Mouse (Mus musculus) thymus, postnatal 25 days (tissue): ENCODE measurements around the gene Abhd12.
A peak's percentile ranks its signal among the peaks of the same experiment; 100 is the strongest.
"Not testable (repeated sequence)": the region's sequence is repeated elsewhere in the genome, so short reads cannot be mapped to it uniquely, and the experiment has no call there.

ENCODE experiments used
- DNase-seq: peaks from one replicate; pipeline ENCODE4 v3.0.0; 2022

The Abhd12 gene

DNA sequence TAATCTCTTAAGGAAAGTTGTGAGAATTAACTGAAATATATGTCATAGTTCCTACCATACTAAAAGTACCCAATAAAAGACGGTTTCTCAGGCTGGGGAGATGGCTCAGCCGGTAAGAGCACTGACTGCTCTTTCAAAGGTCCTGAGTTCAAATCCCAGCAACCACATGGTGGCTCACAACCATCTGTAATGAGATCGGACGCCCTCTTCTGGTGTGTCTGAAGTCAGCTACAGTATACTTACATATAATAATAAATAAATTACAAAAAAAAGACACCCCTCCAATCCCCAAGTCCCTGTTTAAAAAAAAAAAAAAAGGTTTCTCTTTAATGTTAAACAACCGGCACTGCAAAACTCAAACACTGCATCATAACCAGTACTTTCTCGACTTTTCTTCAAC, 4.3 kb upstream of the Abhd12 start:
- not testable (repeated sequence) for DNase-seq

DNA sequence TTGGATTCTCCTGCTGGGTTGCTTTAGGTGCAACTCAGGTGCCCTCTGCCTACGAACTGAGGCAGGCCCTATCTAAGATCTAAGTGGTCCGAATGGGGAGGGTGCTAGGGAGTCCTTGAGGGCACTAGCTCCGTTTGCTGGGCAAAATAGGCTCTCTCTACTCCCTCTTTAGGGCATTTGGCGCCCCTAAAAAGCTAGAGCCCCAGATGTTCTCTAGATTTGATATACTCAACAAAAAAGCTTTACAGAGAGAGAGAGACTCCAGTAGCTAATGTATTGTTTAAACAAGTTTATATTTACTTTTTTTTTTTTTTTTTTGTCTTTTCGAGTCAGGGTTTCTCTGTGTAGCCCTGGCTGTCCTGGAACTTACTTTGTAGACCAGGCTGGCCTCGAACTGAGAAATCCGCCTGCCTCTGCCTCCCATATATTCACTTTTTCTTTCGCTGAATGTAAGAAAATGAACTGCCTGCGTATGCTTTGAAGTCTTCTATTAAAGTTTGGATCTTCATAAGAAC, 452 bp upstream of the Abhd12 start, which contains the start of gene Gins1:
TSS of gene Gins1 (plus strand) at position 465 of the 515 bp plus-strand sequence.
- DNase-seq = no peak

DNA sequence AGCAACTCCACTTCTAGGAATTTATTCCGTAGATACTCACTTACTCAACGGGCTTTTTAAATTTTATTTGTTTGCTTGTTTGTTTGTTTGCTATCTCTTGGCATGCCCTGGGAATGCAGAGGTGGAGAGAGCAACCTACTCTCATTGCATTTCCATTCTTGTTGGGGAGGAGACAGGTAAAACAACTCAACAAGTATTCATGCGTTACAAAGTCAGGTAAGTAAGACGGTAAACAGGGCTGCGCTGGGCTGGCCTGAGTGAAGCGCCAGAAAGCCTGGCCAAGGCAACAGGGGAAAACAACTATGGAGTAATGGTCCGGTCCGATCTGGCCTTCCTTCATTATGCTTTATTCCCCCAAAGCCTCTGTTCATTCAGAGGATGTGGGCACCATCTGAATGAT, 2.2 kb downstream of the Abhd12 start:
- no peak for DNase-seq

DNA sequence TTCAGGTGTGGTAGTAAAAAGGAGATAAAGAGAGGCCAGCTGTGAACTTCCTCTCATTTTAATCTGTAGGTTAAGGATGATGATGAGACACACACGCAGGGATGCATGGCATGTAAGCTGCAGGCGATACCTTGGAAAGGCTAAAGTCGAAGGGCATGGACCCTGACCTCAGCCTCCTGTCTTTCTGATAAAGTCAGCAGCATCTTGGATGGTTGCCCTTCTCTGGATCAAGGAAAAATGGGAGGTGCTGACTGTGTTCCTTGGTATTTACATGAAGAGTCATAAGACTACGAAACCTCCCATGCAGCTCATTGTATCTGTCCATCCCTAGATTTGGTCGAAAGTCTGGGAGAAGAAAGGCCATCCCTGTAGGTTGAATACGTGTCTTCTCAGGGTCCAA, 4.2 kb downstream of the Abhd12 start:
- no peak for DNase-seq

DNA sequence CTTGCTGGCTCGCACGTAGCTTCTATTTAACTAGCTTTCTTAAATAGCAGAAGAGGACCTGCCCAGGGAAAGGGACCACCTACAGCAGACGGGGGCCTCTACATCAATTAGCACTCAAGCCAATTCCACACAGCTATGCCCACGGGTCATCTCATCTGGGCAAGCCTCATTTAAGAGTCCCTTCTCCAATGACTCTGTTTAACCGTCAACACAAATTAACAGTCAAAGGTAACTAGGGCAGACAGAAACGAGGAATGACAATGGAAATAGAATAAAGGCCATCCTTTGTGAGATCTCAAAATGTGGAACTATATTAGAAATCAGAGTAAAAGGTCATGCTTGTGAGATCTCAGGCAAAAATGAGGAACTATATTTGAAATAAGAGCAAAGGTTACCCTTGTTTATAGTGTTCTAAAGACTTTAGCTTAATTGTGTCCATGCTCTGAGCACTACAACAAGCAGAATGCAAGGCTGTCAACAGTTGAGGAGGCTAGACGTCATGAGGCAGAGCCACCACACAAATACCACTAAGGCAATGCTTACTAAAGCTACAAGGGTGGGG, 8.8 kb downstream of the Abhd12 start:
- DNase-seq = no peak

DNA sequence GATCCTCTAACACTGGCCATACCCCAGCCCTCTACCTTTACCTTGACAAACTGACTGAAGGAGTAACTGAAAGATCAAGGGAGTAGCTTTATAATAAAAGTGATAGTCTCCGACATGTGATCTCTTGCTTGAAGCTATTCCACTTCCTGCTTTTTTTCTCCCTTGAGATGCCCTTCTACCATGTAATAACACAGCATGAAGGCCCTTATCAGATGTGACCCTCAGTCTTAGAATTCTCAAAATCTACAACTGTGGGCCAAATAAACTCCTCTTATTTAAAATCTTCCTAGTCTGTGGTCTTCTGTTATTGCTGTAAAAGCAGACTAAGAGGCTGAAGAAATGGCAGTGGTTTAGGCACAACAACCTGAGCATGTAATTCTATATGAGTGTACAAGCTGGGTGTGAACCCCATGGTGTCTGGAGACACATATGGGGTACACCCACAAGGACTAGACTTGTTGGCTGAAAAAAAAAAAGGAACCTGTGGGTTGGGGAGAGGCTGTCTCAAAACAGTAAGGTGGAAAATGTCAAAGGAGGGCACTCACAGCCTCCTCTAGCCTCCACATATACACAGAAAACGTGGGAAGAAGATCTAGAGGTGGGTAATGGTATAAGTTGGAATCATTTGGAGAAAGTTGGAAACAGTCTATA, 9.8 kb downstream of the Abhd12 start:
- no peak for DNase-seq

DNA sequence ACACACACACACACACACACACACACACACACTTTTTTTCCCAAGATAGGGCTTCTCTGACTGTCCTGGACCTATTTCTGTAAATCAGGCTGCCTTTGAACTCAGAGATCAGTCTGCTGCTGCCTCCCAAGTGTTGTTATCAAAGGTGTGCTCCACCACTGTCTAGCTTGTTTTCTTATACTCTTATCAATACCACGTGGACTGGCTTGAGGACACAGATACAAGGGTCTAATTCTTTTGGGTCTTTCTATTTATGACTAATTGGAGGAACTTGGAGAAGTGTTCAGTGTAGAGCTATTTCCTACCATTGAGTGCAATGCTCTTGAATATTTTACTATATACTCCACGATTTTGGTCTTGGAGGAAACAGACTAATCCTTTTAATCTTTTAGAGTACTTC, 17.2 kb downstream of the Abhd12 start:
- DNase-seq = no peak

DNA sequence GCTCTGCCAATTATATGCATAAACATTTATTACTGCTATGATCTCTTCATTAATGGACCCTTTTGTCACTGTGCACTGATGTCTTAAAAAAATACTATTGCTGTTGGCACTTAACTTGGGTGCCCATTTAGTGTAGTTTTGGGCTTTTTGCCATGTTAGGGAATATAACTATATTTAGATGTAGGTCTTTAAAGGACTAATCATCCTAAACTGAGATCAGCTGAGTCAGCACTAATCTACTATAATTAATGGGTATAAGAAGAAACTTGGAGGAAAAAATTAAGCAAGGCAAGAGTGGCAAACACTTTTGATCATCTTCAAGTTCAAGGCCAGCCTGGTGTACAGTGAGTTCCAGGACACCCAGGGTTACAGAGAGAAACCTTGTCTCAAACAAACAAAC, 18.2 kb downstream of the Abhd12 start:
- DNase-seq = no peak

DNA sequence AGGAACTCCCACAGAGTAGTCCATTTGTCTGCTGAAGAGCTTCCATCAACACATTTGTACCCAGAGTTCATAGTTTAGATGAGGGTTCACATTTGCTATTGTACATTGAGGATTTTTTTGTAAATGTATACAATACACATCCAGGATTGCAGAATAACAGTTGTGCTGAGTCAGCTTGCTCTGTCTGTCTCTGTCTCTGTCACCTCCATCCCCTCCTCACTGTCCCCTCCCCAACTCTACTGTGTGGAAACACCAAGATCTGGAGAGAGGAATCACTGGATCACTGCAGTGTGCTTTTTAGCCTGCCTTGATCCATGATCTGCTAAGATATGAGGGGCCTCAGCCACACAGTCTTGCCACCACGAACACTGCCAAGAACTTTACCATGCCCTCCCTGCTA, 18.7 kb downstream of the Abhd12 start:
- no peak for DNase-seq

DNA sequence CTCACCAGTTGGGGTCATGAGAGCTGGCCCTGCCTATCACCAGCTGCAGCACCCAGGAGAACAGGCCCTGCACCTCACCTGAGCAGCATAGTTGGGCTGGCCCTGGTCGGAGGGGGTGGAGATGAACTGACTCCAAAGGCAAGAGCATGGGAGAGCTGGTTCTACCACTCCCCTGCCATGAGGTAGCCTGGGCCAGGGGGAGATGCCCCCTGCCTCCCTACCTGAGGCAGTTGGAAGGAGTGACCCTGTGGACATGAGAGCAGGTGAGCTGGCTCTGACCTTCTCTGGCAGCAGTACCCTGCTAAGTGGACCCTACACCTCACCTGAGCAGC, 19.8 kb downstream of the Abhd12 start:
- DNase-seq = no peak

DNA sequence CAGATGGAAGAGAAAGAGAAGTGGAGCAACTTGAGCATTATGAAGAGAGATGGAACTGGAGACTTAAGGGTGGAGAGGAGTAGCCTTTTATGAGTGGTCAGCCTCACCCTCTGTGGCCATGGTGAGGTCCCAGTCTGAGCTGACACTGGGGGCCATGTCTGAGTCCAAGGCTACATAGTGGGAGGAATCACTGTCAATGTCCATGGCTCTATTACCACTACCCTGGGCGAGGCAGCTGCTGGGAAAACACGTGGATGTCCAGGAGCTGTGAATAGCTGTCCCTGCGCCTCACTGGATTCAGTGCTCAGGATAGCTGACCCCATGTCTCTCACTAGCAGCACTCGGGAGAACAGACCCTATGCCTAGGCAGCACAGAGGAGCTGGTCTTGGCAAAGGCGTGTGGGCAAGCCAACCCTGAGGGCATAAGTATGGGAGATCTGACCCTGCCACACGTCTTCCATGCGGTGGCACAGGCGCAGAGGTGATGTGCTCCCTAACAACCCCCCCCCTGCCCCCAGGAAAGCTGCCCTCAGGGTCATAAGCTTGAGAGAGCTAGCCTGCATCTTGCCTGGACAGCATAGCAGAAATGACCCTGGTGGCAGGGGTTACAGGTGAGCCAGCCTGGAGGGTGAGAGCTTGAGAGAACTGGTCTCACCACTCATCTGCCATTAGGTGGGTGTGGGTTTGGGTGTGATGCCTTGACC, 20.3 kb downstream of the Abhd12 start:
- DNase-seq = no peak

DNA sequence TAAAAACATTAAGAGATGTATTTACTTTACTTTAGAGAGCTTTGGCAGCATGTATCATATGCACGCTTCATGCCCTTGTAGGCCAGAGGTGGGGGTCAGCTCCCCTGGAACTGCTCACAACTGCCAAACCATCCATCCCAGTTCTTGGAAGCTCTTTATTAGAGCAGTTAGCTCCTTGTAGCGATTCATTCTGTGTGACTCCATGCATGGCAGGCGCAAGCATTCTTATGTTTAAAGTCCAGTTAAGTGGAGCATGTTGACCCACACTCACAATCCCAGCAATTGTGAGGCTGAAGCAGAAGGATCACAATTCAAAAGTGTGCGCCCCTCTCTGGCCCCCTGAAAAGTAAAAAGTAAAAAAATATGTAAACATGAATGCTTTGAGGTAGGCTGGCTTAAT, 27.0 kb downstream of the Abhd12 start:
- DNase-seq = no peak

DNA sequence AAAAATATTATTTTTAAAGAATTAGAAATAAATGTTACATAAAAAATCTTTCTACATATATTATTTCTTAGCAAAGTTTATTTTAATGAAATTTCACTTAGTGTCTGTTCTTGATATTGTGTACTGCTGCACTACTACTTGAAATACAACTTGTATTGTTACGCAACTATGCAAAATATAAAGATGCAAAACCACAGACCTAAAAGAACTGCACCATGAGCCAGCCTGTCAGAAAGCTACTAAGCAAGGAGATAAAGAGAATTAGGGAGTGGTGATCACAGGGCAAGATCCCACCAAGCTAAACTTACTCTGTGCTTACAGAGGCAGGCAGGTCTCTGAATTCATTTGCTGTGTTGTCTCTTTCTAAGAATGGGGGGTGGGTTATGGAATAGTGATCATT, 29.3 kb downstream of the Abhd12 start:
- no peak for DNase-seq

DNA sequence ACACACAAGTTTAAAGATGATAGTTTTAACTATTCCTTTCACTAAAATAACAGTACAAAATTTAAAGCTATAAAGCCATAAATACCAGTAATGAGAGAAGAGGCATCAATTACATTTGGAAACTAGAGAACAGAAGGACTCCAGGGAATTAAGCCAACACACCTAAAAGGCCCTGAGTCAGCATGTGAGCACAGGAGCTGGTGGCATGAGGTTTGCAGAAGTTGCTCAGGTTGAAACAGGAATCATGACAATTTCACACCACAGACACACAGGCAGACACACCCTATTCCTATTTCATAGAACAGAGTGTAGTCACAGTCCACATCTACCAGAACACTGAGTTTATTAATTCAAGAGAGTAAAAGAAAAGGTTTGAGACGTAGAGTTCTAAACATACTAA, 30.0 kb downstream of the Abhd12 start:
- no peak for DNase-seq

DNA sequence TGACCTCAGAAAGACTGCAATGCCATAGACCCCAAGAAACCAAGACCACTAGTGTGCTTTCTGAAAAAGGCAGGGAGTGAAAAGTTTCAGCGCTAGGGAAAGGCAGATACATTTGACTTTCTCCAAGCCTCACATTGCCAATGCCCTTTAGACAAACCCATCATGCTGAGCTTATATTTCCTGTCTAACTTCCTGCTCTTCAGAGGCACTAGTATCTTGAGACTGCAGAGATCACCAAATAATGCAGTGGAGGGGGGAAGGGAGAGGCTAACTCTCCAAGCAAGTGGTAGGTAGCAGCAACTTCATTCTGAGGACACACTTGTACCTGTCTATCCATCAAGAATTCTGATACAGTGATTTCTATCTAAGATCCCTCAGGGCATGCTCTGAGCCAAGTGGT, 35.1 kb downstream of the Abhd12 start:
- peak; percentile 8 for DNase-seq

DNA sequence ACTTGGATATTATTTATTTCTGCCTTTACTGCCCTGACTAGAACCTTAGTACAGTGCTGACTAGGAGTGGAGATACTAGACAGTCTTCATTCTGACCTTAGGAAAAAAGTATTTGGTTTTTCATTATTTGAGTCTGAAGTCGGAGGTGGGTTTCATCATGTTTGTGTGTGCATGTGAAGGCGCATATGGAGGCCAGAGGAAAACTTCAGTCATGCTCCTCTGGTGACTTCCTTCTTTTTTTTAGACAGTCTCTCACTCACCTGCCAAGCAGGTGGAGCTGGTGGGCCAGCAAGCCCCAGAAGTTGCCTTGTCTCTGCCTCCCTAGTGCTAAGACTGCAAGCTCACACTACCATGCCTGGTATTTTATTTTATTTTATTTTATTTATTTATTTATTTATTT, 37.5 kb downstream of the Abhd12 start:
- DNase-seq = no peak

DNA sequence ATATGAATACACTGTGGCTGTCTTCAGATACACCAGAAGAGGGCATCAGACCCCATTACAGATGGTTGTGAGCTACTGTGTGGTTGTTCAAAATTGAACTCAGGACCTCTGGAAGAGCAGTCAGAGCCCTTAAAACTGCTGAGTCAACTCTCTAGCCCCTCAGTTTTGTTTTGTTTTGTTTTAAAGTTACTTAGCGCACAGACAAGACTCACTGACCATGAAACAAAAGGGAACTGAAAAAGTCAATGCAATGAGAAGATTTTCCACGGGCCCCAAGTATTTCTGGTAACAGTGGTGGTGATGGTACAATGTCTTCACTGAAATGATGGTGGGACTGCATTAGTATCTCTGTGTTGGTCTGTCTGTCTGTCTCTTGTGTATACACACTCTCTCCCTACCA, 43.4 kb downstream of the Abhd12 start:
- DNase-seq = no peak

DNA sequence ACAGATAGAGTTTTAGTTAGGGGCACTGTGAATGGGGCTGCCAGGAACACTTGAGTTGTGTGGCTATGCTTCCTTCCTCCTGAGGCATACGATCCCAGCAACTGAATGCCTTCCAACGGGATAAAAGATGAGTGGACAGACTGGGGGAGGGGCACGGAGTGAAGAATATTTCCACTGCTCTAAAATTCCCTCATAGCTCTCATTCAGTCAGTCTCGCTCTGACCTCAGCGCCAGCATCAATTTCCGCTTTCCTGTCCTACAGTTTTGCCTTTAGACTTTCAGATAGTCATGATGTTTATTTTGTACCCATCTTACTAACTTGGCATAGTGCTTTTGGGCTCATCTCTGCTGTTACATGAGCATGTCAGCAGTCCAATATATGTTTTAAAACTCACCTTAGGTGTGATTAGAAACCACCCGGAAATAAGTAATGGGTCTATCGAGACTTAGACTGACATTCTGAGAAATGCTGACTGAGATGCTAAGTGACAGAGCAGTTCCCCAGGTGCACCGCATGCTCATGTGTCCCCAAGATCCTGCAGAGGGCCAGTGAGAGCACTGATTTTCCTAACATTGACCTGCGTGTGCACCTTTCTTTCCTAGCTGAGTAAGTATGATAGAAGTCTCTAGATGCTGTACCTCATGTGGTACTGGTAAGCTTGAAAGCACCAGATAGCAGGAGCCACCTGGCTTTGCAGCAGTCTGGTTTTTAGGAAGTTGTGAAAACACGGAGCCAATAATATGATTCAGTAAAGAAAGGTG, 44.7 kb downstream of the Abhd12 start:
- DNase-seq = no peak

DNA sequence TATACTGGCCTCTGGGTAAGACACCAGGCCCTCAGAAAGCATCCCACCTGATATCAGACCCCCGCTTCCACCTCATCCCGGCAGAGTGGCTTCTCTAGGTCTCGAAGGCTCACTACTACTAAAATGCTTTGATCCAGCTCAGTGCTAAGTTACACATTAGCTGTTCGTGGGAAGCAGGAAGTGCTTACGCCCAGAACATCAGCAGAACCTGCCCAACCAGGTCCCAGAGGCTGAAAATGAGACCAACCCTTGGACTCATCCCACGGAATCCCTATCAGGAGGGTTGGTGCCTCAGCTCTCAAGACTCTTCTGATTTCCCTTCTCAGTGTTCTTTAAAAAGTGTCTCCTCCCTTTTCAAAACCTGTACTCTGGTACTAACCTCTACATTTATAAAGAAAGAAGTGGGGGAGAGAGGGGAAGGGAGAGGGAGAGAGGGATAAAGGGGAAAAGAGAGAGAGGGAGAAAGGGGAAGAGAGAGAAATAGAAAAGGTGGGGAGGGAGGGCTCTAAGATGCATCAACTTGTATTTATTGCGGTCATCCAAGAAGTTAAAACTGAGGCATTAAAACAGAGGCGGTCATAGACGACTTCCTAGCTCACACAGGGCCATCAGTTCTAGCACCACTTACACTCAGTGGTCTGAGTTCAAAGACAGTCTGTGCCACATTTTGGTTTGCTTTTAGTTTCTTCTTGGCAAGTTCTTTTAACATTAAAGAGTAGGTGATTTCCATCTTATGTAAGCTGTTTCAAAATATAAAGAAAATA, 45.6 kb downstream of the Abhd12 start:
- DNase-seq = no peak

DNA sequence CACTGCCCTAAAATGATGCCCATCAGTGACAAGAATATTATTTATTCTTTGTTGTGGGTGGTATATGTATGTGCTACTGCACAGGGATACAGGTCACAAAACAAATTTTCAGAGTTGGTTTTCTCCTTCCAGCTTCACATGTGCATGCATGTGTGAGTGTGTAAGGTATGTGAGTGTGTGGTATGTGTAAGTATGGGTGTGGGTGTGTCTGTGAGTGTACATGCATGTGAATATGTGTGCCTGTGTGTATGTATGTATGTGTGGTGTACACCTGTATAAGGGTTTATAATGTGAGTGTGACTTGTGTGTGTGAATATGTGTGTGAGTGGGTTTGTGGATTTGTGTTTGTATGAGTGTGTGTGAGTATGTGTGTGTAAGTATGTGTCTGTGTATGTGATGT, 49.4 kb downstream of the Abhd12 start:
- no peak for DNase-seq

DNA sequence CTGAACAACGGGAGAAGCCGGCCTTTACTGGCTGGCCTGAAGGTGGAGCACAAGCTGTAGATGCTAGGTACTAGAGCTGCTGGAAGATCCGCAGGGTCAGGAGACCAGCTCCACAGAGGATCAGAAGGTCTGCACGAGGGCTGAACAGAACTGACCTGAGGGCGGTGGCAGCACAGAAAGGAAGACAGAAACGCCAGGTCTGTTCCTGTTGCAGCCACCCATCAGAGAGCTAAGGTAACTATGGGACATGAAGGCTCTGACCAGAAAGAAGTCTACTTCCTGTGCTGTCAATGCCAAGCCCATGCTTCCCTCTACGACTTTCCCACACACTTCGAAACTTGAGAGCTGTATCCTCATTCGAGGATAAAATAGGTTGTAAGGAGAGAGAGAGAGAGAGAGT, 53.3 kb downstream of the Abhd12 start:
- no peak for DNase-seq

DNA sequence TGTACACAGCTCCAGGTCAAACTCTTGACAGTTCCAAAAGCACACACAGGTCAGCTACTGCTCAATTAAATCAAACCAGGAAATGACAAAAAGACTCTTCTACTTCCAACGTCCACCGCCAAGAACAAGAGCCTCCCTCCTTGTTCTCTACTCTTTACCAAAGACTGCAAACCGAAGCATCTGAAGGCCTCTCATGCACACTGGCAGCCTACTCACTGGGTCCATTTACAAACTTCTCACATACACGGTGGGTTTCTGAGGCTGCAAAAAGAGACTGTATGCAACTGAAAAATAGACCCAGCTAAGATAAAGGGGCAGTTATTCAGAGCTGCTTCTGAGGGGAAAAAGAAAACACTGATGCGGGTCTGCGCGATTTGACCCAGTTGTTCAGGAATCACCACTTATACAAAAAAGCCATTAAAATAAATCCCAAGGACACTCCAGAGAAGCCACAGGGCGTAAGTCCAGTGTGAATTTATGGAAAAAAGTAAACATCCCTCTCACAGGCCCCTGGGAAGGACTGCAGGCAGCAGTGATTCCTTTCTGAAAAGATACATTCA, 57.0 kb downstream of the Abhd12 start:
- DNase-seq = no peak

DNA sequence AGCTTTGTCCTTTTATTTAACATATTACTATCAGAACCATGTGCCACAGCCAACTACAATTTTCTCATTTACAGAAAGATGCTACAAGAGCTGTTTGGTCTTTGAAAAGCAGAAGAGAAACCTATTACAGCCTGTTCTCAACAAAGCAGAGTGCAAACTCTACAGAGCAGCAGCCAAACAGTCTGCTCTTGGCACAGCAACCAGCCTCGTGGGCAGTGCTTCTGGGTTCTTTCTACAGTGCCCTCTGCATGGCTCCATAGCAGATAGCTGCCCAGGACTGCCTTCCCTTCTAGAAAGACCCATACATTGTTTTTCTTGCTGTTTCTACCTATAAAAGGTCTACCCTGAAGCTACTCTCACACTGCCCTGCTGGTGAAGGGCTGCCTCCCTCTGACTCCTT, 59.7 kb downstream of the Abhd12 start:
- DNase-seq = no peak
